In genomic region chr17:46797386-46797785, GRCm38 (mm10) we compare ENCODE assay signal across 36 mouse cellular contexts. TPM values are rescaled to one million over a fixed set of nuclear protein-coding genes. Genes with fewer than 3 reads are reported as not detected.
DNase-seq lines count a peak whose midpoint lies in the region; ATAC-seq and TF ChIP-seq lines count a peak whose summit lies in the region.
"Had no signal": no experiment of that assay in that cellular context is flagged by ENCODE, and none has a peak within 500 bp of the region (broad histone marks: within the 10 kb centered on the region; RNA-seq: fewer than 3 reads in every experiment).

No protein-coding gene starts in this region.

- peaks cover 17% of the 10 kb centered on the region for H3K4me1 ChIP-seq in hindbrain, embryonic 10.5 days (replicated peaks)
- H3K4me1 ChIP-seq in hindbrain, postnatal 0 days (ENCODE audit: insufficient read depth, low read length) = no peaks in the 10 kb centered on the region
- no peaks in the 10 kb centered on the region for H3K4me1 ChIP-seq in kidney, postnatal 0 days (replicated peaks; ENCODE audit: insufficient read depth, low read length)
- H3K4me1 ChIP-seq in embryonic facial prominence, embryonic 12.5 days = 0 out of 2 replicates have a peak, but pooled peaks cover 4% of the 10 kb centered on the region
- H3K4me1 ChIP-seq: limb, embryonic 12.5 days; neural tube, embryonic 12.5 days had no signal

- 41% methylated on average over 8 of the region's 8 CpGs for WGBS in hindbrain, embryonic 10.5 days
- 60% methylated on average over 6 of the region's 8 CpGs for WGBS in hindbrain, postnatal 0 days
- 45% methylated on average over 4 of the region's 8 CpGs for WGBS in kidney, postnatal 0 days
- 8% methylated on average over 8 of the region's 8 CpGs for WGBS in embryonic facial prominence, embryonic 12.5 days

- H3K9ac ChIP-seq in hindbrain, postnatal 0 days (replicated peaks; ENCODE audit: low read length) = no peak overlapping the region
- H3K9ac ChIP-seq in kidney, postnatal 0 days (ENCODE audit: low read depth, low read length) = no peak overlapping the region
- H3K9ac ChIP-seq in embryonic facial prominence, embryonic 12.5 days = no peak overlapping the region
- H3K9ac ChIP-seq: heart, embryonic 12.5 days; limb, embryonic 12.5 days; liver, embryonic 15.5 days; lung, embryonic 14.5 days; neural tube, embryonic 12.5 days had no signal

- H3K27ac ChIP-seq in hindbrain, embryonic 10.5 days = peak overlapping the region; percentile 16; the same call in 1 of the 2 replicates
- no peak overlapping the region for H3K27ac ChIP-seq in hindbrain, postnatal 0 days
- H3K27ac ChIP-seq in kidney, postnatal 0 days = no peak overlapping the region
- no peak overlapping the region for H3K27ac ChIP-seq in embryonic facial prominence, embryonic 12.5 days
- H3K27ac ChIP-seq: left cerebral cortex, adult 2 months; limb, embryonic 12.5 days; liver, embryonic 15.5 days; neural tube, embryonic 12.5 days had no signal

- no peak overlapping the region for H3K4me2 ChIP-seq in hindbrain, postnatal 0 days (ENCODE audit: low read depth, low read length)
- no peak overlapping the region for H3K4me2 ChIP-seq in kidney, postnatal 0 days (ENCODE audit: low read length)
- H3K4me2 ChIP-seq in embryonic facial prominence, embryonic 12.5 days (replicated peaks) = no peak overlapping the region
- H3K4me2 ChIP-seq: heart, embryonic 12.5 days; limb, embryonic 12.5 days; liver, embryonic 15.5 days; lung, embryonic 14.5 days; midbrain, embryonic 11.5 days; neural tube, embryonic 12.5 days had no signal

- DNase-seq in hindbrain, embryonic 10.5 days (ENCODE audit: low spot score) = peak; percentile 17
- DNase-seq in hindbrain, postnatal 0 days (ENCODE audit: low spot score) = no peak
- peak; percentile 11 for DNase-seq in kidney, postnatal 0 days (ENCODE audit: low spot score)
- no peak for DNase-seq in kidney, postnatal 36 days
- DNase-seq in embryo, embryonic 10.5 days (ENCODE audit: low spot score) = peak; percentile 40
- DNase-seq in adrenal gland, postnatal 4 days (ENCODE audit: low spot score in 2 of 2) = no peak
- no peak for DNase-seq in right cerebral cortex, postnatal 36 days (ENCODE audit: low spot score in 2 of 2)
- DNase-seq: adrenal gland, postnatal 36 days; cerebellum, adult 8-10 months; cerebellum, postnatal 25 days; gastrocnemius, postnatal 25 days; heart, adult 11 months; kidney, postnatal 14 days; lung, embryonic 14.5 days; lung, postnatal 14 days; thymus, postnatal 4 days had no signal

- H3K36me3 ChIP-seq in hindbrain, embryonic 10.5 days = peaks cover 38% of the 10 kb centered on the region
- peaks cover 21% of the 10 kb centered on the region for H3K36me3 ChIP-seq in hindbrain, postnatal 0 days (ENCODE audit: insufficient read depth, low read length)
- H3K36me3 ChIP-seq in kidney, postnatal 0 days (ENCODE audit: insufficient read depth, low read length) = peaks cover 25% of the 10 kb centered on the region
- H3K36me3 ChIP-seq in embryonic facial prominence, embryonic 12.5 days = peaks cover 21% of the 10 kb centered on the region

- H3K4me3 ChIP-seq in hindbrain, embryonic 10.5 days = no peak overlapping the region
- no peak overlapping the region for H3K4me3 ChIP-seq in hindbrain, postnatal 0 days (ENCODE audit: low read length)
- no peak overlapping the region for H3K4me3 ChIP-seq in kidney, postnatal 0 days (replicated peaks; ENCODE audit: low read depth, low read length)
- H3K4me3 ChIP-seq in embryonic facial prominence, embryonic 12.5 days = no peak overlapping the region
- H3K4me3 ChIP-seq: heart, embryonic 12.5 days; left cerebral cortex, adult 2 months; limb, embryonic 12.5 days; liver, embryonic 15.5 days; myocyte; neural tube, embryonic 12.5 days had no signal

- no peaks in the 10 kb centered on the region for H3K27me3 ChIP-seq in hindbrain, embryonic 10.5 days (ENCODE audit: insufficient read depth, poor library complexity, severe bottlenecking)
- no peaks in the 10 kb centered on the region for H3K27me3 ChIP-seq in hindbrain, postnatal 0 days (ENCODE audit: insufficient read depth, low read length)
- no peaks in the 10 kb centered on the region for H3K27me3 ChIP-seq in kidney, postnatal 0 days (ENCODE audit: insufficient read depth, low read length)
- no peaks in the 10 kb centered on the region for H3K27me3 ChIP-seq in embryonic facial prominence, embryonic 12.5 days
- H3K27me3 ChIP-seq: CH12.LX; heart, embryonic 12.5 days; limb, embryonic 12.5 days; liver, embryonic 15.5 days; neural tube, embryonic 12.5 days had no signal

- TF ChIP-seq CTCF in hindbrain, postnatal 0 days (IDR thresholded peaks at IDR 0.05; ENCODE audit: low read depth) = no peak
- TF ChIP-seq CTCF in kidney, postnatal 0 days (IDR thresholded peaks at IDR 0.05; ENCODE audit: low read depth) = no peak

- no peak for ATAC-seq in hindbrain, postnatal 0 days
- ATAC-seq in kidney, postnatal 0 days (replicated peaks; ENCODE audit: low FRiP score, low read depth) = no peak
- ATAC-seq in embryonic facial prominence, embryonic 12.5 days (ENCODE audit: insufficient number of reproducible peaks, insufficient read depth, low FRiP score, low TSS enrichment) = peak; percentile 28; the same call in 1 of the 2 replicates
- ATAC-seq: forebrain, embryonic 14.5 days; intestine, embryonic 16.5 days had no signal

- H3K9me3 ChIP-seq in hindbrain, embryonic 10.5 days = no peaks in the 10 kb centered on the region
- no peaks in the 10 kb centered on the region for H3K9me3 ChIP-seq in hindbrain, postnatal 0 days (ENCODE audit: low read length)
- H3K9me3 ChIP-seq in kidney, postnatal 0 days (replicated peaks; ENCODE audit: low read length) = no peaks in the 10 kb centered on the region
- no peaks in the 10 kb centered on the region for H3K9me3 ChIP-seq in embryonic facial prominence, embryonic 12.5 days
- H3K9me3 ChIP-seq: limb, embryonic 12.5 days; liver, embryonic 15.5 days; neural tube, embryonic 12.5 days had no signal

RNA-seq across cellular contexts. Expression of gene Rpl7l1, which starts 14.9 kb away (rescaled TPM):
- 164 and 209 TPM in 2 replicates for polyA plus RNA-seq in hindbrain, embryonic 10.5 days (2016; fragmentation: Nextera tagmentation; extraction: Ambion mirVana)
- 39.4 and 39.8 TPM in 2 replicates for total RNA-seq in hindbrain, postnatal 0 days (2014; rRNA removed)
- 72.1 and 80.0 TPM in 2 replicates for polyA plus RNA-seq in hindbrain, postnatal 0 days (2015; fragmentation: Nextera tagmentation; extraction: Ambion mirVana)
- polyA plus RNA-seq in kidney, postnatal 0 days (2015; fragmentation: Nextera tagmentation; extraction: Ambion mirVana) = 138 and 147 TPM in 2 replicates
- 180 and 184 TPM in 2 replicates for polyA plus RNA-seq in embryonic facial prominence, embryonic 12.5 days (2016; fragmentation: Nextera tagmentation; extraction: Ambion mirVana)
- 100 to 1,000 TPM in 1 of 2 experiments, 10 to 100 TPM in 1; 85.7 to 101 TPM for total RNA-seq in adrenal gland, postnatal 4 days (2021)

RNA-seq across cellular contexts. Expression of gene 2310039H08Rik, which starts 25.0 kb away (rescaled TPM):
- 57.3 and 59.3 TPM in 2 replicates for polyA plus RNA-seq in hindbrain, embryonic 10.5 days (2016; fragmentation: Nextera tagmentation; extraction: Ambion mirVana)
- 44.9 and 46.4 TPM in 2 replicates for total RNA-seq in hindbrain, postnatal 0 days (2014; rRNA removed)
- 64.7 TPM in 2 replicates for polyA plus RNA-seq in hindbrain, postnatal 0 days (2015; fragmentation: Nextera tagmentation; extraction: Ambion mirVana)
- 143 and 151 TPM in 2 replicates for polyA plus RNA-seq in kidney, postnatal 0 days (2015; fragmentation: Nextera tagmentation; extraction: Ambion mirVana)
- 54.8 and 59.5 TPM in 2 replicates for polyA plus RNA-seq in embryonic facial prominence, embryonic 12.5 days (2016; fragmentation: Nextera tagmentation; extraction: Ambion mirVana)
- total RNA-seq in adrenal gland, postnatal 4 days (2021) = 10 to 100 TPM; 53.0 to 73.7 TPM

RNA-seq across cellular contexts. Expression of gene Ptcra, which starts 33.9 kb away (rescaled TPM):
- 0.43 and 0.62 TPM in 2 replicates for polyA plus RNA-seq in hindbrain, embryonic 10.5 days (2016; fragmentation: Nextera tagmentation; extraction: Ambion mirVana)
- total RNA-seq in hindbrain, postnatal 0 days (2014; rRNA removed) = not detected in 2 replicates
- 0.11 and 0.42 TPM in 2 replicates for polyA plus RNA-seq in hindbrain, postnatal 0 days (2015; fragmentation: Nextera tagmentation; extraction: Ambion mirVana)
- polyA plus RNA-seq in kidney, postnatal 0 days (2015; fragmentation: Nextera tagmentation; extraction: Ambion mirVana) = 0.12 and 0.14 TPM in 2 replicates
- 0.41 and 0.47 TPM in 2 replicates for polyA plus RNA-seq in embryonic facial prominence, embryonic 12.5 days (2016; fragmentation: Nextera tagmentation; extraction: Ambion mirVana)
- under 1 TPM in 1 of 2 experiments, not detected in 1; 0.22 TPM for total RNA-seq in adrenal gland, postnatal 4 days (2021)
- total RNA-seq: adrenal gland, adult 18-20 months; adrenal gland, postnatal 36 days; gastrocnemius, adult 18-20 months; gastrocnemius, postnatal 25 days; hematopoietic stem cell, adult 5-6 weeks; layer of hippocampus, postnatal 10 days; left cerebral cortex, postnatal 25 days; liver, adult 2 months; midbrain, postnatal 0 days had no signal
- polyA plus RNA-seq: heart, postnatal 0 days; small intestine, adult 2 months had no signal

RNA-seq across cellular contexts. Expression of gene Cnpy3, which starts 45.4 kb away (rescaled TPM):
- polyA plus RNA-seq in hindbrain, embryonic 10.5 days (2016; fragmentation: Nextera tagmentation; extraction: Ambion mirVana) = 65.8 and 73.6 TPM in 2 replicates
- total RNA-seq in hindbrain, postnatal 0 days (2014; rRNA removed) = 79.1 and 88.9 TPM in 2 replicates
- 70.9 and 72.4 TPM in 2 replicates for polyA plus RNA-seq in hindbrain, postnatal 0 days (2015; fragmentation: Nextera tagmentation; extraction: Ambion mirVana)
- polyA plus RNA-seq in kidney, postnatal 0 days (2015; fragmentation: Nextera tagmentation; extraction: Ambion mirVana) = 59.9 and 64.7 TPM in 2 replicates
- polyA plus RNA-seq in embryonic facial prominence, embryonic 12.5 days (2016; fragmentation: Nextera tagmentation; extraction: Ambion mirVana) = 61.2 and 63.1 TPM in 2 replicates
- total RNA-seq in adrenal gland, postnatal 4 days (2021) = 10 to 100 TPM; 61.5 to 63.3 TPM

Comparison
In these comparisons a context has a peak if more than half of its experiments do, and no peak if none do; other contexts are left out.
1. DNase-seq: peak in hindbrain, embryonic 10.5 days (single experiment), kidney, postnatal 0 days (single experiment) and embryo, embryonic 10.5 days (single experiment); none in hindbrain, postnatal 0 days (single experiment), kidney, postnatal 36 days (0 of 2), adrenal gland, postnatal 4 days (0 of 2) and right cerebral cortex, postnatal 36 days (0 of 2).